Mouse (Mus musculus): ENCODE data around the gene Cxcl17.
"Not testable (repeated sequence)": the region's sequence is repeated elsewhere in the genome, so short reads cannot be mapped to it uniquely, and the experiment has no call there.

GRCm38 (mm10) chr7:25399028-25399427 is 13.7 kb downstream of the Cxcl17 start:
- TF ChIP-seq EP300 (IDR thresholded peaks at IDR 0.05; ENCODE audit: insufficient read depth, low read depth, low read length); CTCF (IDR thresholded peaks at IDR 0.05); POLR2A (IDR thresholded peaks at IDR 0.05; ENCODE audit: insufficient read depth, low read depth, low read length): not testable (repeated sequence)
